Mouse (Mus musculus): Measurements from ENCODE around the gene Skap1.
A peak's percentile ranks its signal among the peaks of the same experiment; 100 is the strongest.

Skap1 gene

DNA sequence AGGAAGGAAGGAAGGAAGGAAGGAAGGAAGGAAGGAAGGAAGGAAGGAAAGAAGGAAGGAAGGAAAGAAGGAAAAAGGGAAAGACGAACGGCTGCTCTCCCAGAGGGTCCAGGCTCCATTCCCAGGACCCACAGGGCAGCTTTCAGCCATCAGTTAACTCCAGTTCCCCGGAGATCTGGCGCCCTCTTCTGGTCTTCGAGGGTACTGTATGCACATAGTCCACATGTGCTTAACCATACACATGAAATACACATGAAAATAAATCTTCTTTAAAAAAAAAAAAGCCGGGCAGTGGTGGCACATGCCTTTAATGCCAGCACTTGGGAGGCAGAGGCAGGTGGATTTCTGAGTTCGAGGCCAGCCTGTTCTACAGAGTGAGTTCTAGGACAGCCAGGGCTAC, 320.5 kb downstream of the Skap1 start:
- DNase-seq (ENCODE audit: low spot score) = peak; percentile 88

GRCm38 (mm10) chr11:96786731-96787450, 322.5 kb downstream of the Skap1 start:
- no peak for DNase-seq (ENCODE audit: low spot score)

GRCm38 (mm10) chr11:96788871-96789795, 324.7 kb downstream of the Skap1 start, which contains the start of gene Cbx1:
Gene Cbx1, plus strand, starts transcription at chr11:96789127.
- peak; percentile 90 for DNase-seq (ENCODE audit: low spot score)

DNA sequence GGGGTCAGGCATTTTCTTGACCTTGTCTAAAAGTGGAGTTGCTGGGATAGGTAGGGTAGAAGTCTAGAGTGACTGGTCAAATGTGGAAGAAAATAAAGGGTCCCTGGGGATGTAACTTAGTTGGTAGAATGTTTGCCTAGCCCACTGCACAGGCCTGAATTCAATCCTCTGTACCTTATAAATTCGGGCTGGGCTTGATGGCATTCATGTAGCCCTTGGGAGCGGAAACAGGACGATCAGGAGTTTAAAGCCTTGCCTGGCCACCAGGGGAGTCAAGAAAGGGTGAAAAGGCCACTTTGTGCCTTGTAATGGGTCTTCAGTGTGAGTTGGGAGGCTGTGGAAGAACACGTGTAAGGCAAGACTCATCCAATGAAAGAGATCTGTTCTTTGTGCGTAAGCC, 325.6 kb downstream of the Skap1 start:
- DNase-seq (ENCODE audit: low spot score) = no peak

- no peak for DNase-seq (ENCODE audit: low spot score)
These were observed 326.3 kb downstream of the Skap1 start for GRCm38 (mm10) chr11:96790681-96791080.

- no peak for DNase-seq (ENCODE audit: low spot score)
These were observed 331.1 kb downstream of the Skap1 start for GRCm38 (mm10) chr11:96795491-96795890.

DNA sequence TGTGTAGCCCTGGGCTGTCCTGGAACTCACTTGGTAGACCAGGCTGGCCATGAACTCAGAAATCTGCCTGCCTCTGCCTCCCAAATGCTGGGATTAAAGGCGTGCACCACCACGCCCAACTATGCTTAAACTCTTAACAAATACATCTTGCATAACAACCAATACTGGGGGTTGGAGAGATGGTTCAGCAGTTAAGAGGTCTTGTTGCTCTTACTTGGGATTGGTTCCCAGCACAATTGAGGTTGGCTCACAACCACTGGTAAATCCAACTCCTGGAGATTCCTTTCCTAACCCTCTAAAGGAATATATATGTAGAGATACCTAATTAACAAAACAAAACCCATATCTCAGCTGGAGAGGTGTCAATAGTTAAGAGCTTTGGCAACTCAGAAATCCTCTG, 331.7 kb downstream of the Skap1 start:
- no peak for DNase-seq (ENCODE audit: low spot score)

DNA sequence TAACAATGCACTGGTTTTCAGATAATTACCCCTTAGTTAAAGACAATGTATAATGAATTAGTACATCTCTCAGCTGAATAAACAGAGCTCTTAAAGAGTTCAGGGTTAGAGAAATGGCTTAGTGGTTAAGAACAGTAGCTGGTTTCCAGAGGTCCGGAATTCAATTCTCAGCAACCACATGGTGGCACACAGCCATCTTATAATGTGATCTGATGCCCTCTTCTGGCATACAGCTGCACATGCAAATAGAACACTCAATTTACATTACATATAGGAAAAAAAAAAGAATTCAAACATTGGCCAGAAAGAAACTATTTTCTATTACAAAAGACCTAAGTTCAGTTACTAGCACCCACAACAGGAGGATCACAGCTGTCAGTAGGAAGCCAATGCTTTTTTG, 332.2 kb downstream of the Skap1 start:
- no peak for DNase-seq (ENCODE audit: low spot score)

DNA sequence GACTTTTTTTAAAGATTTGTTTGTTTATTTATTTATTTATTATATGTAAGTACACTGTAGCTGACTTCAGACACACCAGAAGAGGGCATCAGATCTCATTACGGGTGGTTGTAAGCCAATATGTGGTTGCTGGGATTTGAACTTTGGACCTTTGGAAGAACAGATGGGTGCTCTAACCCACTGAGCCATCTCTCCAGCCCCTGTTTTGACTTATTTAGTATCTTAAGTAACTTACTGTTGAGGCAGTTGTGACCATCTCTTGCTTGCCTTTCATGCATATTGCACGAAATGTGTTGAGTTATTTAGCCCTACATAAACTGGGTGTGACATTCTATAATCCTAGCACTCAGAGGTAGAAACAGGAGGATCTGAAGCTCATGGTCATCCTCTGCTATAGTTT, 335.1 kb downstream of the Skap1 start:
- DNase-seq (ENCODE audit: low spot score) = no peak

DNA sequence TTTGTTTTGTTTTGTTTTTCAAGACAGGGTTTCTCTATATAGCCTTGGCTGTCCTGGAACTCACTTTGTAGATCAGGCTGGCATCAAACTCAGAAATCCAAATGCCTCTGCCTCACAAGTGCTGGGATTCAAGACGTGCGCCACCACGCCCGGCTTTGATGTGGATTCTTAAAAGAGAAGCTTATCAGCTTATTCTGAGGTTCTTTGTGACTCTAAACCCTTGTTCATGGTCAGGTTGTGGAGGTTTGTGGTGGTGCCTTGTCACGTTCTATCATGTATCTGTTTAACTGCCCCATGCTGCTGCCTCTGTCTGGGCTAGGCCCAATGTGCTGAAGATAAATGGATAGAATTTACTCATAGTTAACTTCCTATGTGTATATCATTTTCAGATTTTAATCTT, 341.2 kb downstream of the Skap1 start:
- no peak for DNase-seq (ENCODE audit: low spot score)

GRCm38 (mm10) chr11:96808066-96808465, 343.7 kb downstream of the Skap1 start:
- DNase-seq (ENCODE audit: low spot score) = no peak

Data from testis, postnatal 10 days (tissue).